Mouse (Mus musculus) testis, adult 2 months (tissue): ENCODE data around the gene Hist1h2ae. TPM values are rescaled to one million over a fixed set of nuclear protein-coding genes. Genes with fewer than 3 reads are reported as not detected.
"Not testable (repeated sequence)": the region's sequence is repeated elsewhere in the genome, so short reads cannot be mapped to it uniquely, and the experiment has no call there.

ENCODE experiments used
- H3K27ac ChIP-seq: fragments of 200-500 bp; 2 replicates; pipeline ENCODE4 v1.5.1; 2012; ENCODE audit warnings: low read depth, low read length; ENCODE audit not compliant: control insufficient read depth, insufficient read depth
- H3K27me3 ChIP-seq: fragments of 200-500 bp; 2 replicates; pipeline ENCODE4 v1.6.1; 2012; ENCODE audit warnings: mild to moderate bottlenecking, low read length, moderate library complexity; ENCODE audit not compliant: control insufficient read depth, insufficient read depth
- H3K36me3 ChIP-seq: fragments of 200-500 bp; 2 replicates; pipeline ENCODE4 v1.6.1; 2012; ENCODE audit warnings: mild to moderate bottlenecking, low read length; ENCODE audit not compliant: control insufficient read depth, insufficient read depth
- H3K4me1 ChIP-seq: fragments of 200-500 bp; 2 replicates; pipeline ENCODE4 v1.6.1; 2012; ENCODE audit warnings: low read length; ENCODE audit not compliant: control insufficient read depth, insufficient read depth
- H3K4me3 ChIP-seq: fragments of 200-500 bp; 2 replicates; pipeline ENCODE4 v1.5.1; 2012; ENCODE audit warnings: low read depth, mild to moderate bottlenecking, low read length, moderate library complexity, mixed read lengths; ENCODE audit not compliant: control insufficient read depth
- CTCF ChIP-seq: fragments of 200-500 bp; IDR thresholded peaks from 2 replicates; pipeline ENCODE4 v1.5.1; 2012; ENCODE audit warnings: low read depth, mild to moderate bottlenecking, inconsistent platforms, low read length, moderate library complexity; ENCODE audit not compliant: control insufficient read depth, insufficient read depth, insufficient replicate concordance
- POLR2A ChIP-seq: fragments of 200-500 bp; IDR thresholded peaks from 2 replicates; pipeline ENCODE4 v1.6.1; 2012; ENCODE audit warnings: low read depth, mild to moderate bottlenecking, inconsistent platforms, low read length, moderate library complexity; ENCODE audit not compliant: control insufficient read depth
- polyA plus RNA-seq: library from polyadenylated mRNA; depleted of rRNA; stranded (reverse); fragments of >200 nt; gene quantifications from 2 replicates; pipeline ENCODE4 v1.2.3, GENCODE M21; 2012

The Hist1h2ae gene
- polyA plus RNA-seq, 1 experiment, result 0.36 TPM

DNA sequence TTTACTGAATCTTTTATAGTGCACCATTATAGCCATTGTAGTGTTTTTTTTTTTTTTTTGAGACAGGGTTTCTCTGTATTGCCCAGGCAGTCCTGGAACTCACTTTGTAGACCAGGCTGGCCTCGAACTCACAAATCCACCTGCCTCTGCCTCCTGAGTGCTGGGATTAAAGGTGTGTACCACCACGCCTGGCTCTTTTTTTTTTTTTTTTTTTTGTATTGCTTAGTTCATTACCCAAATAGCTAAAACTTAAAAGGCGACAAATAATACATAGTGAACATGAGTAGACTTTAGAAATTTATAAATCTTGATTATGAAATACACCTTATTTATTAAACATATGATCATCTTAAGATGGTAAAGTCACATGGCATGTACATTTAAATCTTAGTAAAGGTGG is 29.5 kb downstream of the Hist1h2ae start:
- Histone ChIP-seq H3K27ac (no peak overlapping the region), H3K4me3 (no peak overlapping the region), H3K36me3 (no peaks in the 10 kb centered on the region), H3K4me1 (peaks cover 3% of the 10 kb centered on the region), H3K27me3 (no peaks in the 10 kb centered on the region)
- TF ChIP-seq CTCF (no peak), POLR2A (no peak)

DNA sequence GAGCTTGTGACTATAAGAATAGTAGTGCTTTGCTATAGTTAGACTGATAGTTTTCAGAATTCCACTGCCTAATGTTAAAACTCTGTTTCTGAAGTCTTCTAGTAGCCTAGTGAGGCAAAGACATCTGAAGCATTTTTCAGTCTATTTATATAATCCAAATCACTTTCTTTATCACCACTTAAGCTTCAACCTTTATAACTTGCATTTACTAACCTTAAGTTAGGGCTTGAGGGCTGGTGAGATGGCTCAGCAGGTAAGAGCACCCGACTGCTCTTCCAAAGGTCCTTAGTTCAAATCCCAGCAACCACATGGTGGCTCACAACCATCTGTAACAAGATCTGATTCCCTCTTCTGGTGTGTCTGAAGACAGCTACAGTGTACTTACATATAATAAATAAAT is 31.2 kb downstream of the Hist1h2ae start:
- not testable (repeated sequence) for H3K4me1 ChIP-seq, H3K27ac ChIP-seq, H3K4me3 ChIP-seq, H3K36me3 ChIP-seq, H3K27me3 ChIP-seq

DNA sequence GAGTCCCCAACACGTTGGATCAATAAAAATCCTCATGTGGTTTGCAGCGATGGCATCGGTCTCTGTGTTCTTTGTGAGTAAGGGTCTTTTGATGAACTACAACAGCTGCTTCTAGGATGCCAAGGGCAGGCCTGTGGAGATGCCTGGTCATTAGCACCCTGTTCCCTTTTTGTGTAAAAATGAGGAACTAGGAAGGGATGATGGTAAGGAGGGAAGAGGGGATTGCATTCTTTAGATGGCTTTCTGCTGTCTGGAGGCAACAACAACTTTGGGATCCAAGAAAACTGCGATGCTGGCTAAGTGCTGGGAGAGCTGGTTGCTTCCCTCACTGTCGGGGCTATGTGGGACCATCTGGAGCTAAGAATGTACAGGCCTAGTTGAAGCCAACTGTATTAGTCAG is 32.8 kb downstream of the Hist1h2ae start:
- peaks cover 7% of the 10 kb centered on the region for H3K4me1 ChIP-seq
- H3K27me3 ChIP-seq, result no peaks in the 10 kb centered on the region
- H3K4me3 ChIP-seq, result no peak overlapping the region
- no peak overlapping the region for H3K27ac ChIP-seq
- no peaks in the 10 kb centered on the region for H3K36me3 ChIP-seq
- TF ChIP-seq POLR2A (no peak), CTCF (no peak)

DNA sequence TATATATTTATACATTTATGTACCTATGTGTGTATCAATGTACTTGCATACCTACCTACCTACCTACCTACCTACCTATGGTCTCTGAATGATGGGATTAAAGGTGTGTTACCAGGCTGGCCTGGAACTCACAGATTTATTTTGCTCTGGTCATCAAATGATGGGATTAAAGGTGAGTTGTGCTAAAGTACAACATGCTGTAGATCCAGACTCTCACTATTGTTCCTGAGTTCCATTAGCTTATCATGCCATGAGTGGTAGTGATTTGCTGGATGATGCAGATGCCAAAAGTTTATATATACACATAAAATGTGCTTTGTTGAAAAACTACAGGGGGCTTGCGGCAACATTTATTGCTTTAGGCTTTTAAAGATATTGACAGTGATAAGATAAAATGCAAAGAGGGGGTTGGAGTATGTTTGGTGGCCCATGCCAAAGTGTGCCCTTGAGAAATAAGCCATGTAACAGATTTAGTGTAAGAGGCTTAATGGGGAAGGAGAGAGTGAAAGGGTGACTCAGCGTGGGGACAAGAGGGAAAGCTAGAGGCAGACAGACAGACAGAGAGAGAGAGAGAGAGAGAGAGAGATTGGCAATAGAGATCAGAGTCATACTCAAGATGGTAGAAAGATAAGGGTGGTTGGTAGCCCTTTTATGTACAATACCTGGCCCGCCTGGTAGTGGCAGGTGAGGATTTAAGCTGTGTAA is 33.9 kb downstream of the Hist1h2ae start:
- Histone ChIP-seq H3K4me3 (no peak overlapping the region), H3K27ac (no peak overlapping the region), H3K27me3 (no peaks in the 10 kb centered on the region), H3K36me3 (no peaks in the 10 kb centered on the region), H3K4me1 (peaks cover 7% of the 10 kb centered on the region)
- no peak for TF ChIP-seq POLR2A
- no peak for TF ChIP-seq CTCF

DNA sequence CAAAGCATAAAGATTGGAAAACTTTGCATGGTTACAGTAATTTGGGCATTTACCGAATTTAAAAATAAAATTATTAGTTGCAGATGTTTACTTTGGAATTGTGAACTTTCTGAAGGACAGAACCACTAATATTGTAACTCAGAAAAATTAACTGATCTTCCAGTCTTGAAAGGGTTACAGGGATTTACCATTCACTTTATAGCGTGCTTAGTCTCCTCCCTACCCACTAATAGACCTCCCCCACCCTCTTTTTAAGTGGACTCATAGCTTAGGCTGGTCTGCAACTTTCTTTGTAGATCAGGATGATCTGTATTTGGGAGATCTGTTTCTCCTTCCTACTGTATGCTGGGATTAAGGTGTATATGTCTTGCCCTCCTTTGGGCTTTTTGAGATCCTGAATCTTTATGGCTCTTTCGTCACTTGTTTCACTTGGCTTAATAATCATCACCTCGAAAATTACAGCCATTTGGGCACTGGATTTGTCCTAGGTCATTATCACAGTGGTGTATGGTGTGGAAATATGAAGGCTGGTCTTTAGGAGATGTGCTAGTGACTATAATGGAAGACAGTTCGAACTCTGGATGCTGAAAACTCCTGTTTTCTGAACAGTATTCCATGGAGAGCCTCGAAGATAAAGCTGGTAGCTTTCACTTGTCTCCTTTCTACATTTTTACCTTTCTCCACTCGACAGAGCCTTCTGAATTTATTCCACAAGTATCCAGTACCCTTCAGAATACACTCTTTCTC is 34.8 kb downstream of the Hist1h2ae start:
- H3K4me1 ChIP-seq, result peaks cover 7% of the 10 kb centered on the region
- TF ChIP-seq CTCF (no peak), POLR2A (no peak)

DNA sequence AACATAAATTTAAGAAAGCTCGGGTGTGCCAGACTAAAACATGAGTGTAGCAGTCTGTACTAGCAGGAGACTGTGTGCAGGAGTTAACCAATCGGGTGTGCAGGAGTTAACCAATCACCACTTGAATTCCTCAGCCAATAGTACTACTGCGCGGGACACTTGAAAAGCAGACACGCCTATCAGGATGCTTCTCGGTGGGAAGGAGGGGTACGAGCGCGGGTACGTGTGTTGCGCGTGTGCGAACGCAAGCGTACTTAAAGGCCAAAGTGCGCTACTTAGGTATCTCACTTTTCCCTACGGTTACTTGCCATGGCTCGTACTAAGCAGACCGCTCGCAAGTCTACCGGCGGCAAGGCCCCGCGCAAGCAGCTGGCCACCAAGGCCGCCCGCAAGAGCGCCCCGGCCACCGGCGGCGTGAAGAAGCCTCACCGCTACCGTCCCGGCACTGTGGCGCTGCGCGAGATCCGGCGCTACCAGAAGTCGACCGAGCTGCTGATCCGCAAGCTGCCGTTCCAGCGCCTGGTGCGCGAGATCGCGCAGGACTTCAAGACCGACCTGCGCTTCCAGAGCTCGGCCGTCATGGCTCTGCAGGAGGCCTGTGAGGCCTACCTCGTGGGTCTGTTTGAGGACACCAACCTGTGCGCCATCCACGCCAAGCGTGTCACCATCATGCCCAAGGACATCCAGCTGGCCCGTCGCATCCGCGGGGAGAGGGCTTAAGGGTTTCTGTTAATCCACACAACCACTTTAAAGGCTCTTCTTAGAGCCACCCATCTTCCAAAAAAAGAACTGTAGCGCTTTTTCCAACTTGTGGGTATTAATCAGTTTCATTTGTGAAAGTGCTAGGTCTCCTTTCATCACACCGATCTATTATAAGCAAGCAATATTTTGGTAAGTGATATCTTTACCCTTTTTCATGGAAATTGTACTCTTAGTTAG is 35.6 kb downstream of the Hist1h2ae start, which contains the start of gene Hist1h3g:
TSS of gene Hist1h3g (plus strand) at position 286 of the 939 bp plus-strand sequence.
- not testable (repeated sequence) for H3K27ac ChIP-seq, H3K4me1 ChIP-seq, H3K27me3 ChIP-seq, H3K36me3 ChIP-seq
- peak within 1 kb of the TSS; percentile 38 for H3K4me3 ChIP-seq
- TF ChIP-seq POLR2A, result peak; percentile 43; the same call in 1 of the 2 replicates

More for the DNA sequence above, 34.8 kb downstream of the Hist1h2ae start:
- H3K36me3 ChIP-seq, result no peaks in the 10 kb centered on the region
- no peak overlapping the region for H3K4me3 ChIP-seq
- no peak overlapping the region for H3K27ac ChIP-seq
- H3K27me3 ChIP-seq, result no peaks in the 10 kb centered on the region
